Mouse (Mus musculus) c-Kit-positive CD71-positive TER-119-positive erythroid progenitor cells, embryonic 14.5 days (primary cell): ENCODE measurements at regions not wholly inside any gene's neighbourhood (a gene's known extent, or its start where the extent isn't known, plus 50 kb on each side); places are given as distances from the start of the nearest gene placed in this dataset.

ENCODE experiments used
- DNase-seq: peaks from one replicate; pipeline ENCODE4 v3.0.0-alpha.2; 2013; ENCODE audit warnings: low spot score

- DNase-seq, result no peak
Observed at GRCm38 (mm10) chr9:91135107-91135506, 227.1 kb upstream of the Zic4 start.

DNA sequence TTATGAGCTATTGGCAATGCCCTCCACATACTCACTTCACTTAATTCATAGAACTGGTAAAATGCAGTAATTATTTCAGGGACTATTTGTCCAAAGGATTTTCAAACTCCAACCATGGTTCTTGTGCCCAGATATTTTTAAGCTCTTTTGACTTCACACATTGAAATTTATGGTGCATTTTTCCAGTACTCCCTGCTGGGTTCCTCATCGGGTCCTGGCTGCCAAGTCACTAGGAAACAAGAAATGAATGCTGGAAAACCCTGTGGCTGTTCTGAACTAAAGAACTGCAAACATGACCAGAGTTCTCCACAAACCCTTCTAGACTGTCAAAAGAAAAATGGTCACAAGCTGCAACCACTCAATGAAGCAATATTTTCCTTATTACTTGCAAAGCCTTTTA lies 221.6 kb upstream of the Zic4 start:
- DNase-seq, result no peak

- DNase-seq, result no peak
Observed at GRCm38 (mm10) chr9:91151893-91152292, 210.3 kb upstream of the Zic4 start.

DNA sequence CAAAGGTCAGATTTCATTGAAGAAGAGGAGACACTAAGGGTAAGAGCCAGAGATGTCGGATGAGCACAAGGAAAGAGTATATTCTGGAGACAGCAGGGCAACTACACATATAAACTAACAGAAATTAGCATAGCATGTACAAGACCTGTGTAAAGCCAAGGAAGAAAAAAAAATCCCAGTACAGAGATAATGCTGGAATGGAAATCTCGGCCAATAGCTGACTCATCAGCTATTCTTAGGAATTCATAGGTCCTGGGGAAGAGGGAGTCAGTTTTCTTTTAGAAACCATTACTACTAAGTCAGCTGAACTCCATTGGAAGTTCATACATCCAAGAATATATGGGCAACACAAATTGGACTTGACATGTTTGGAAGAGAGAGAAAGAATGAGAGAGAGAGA lies 202.9 kb upstream of the Zic4 start:
- no peak for DNase-seq

- no peak for DNase-seq
Observed at GRCm38 (mm10) chr9:91167871-91168270, 194.3 kb upstream of the Zic4 start.

- DNase-seq, result no peak
Observed at GRCm38 (mm10) chr9:91193221-91193620, 169.0 kb upstream of the Zic4 start.

DNA sequence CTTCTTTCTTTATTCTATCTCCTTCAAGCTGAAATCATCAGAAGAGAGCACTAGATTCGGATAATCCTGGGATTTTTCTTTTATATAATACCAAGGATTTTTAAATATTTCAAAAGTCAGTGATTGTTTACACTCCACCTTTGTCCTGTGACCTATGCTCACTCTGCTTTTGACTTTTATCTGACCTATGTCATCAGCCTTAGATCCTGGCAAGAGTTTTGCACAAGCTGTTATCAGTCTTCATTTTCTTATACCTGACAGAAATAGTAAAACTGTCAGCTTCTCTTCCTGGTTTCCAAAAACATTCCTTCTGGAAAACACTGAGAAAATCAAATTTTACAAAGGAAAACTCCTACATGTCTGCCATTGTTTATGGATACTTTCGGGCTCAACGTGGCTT lies 168.3 kb upstream of the Zic4 start:
- no peak for DNase-seq

GRCm38 (mm10) chr9:91207281-91207680 lies 154.9 kb upstream of the Zic4 start:
- DNase-seq, result no peak

GRCm38 (mm10) chr9:91227673-91228440 lies 134.4 kb upstream of the Zic4 start:
- no peak for DNase-seq

DNA sequence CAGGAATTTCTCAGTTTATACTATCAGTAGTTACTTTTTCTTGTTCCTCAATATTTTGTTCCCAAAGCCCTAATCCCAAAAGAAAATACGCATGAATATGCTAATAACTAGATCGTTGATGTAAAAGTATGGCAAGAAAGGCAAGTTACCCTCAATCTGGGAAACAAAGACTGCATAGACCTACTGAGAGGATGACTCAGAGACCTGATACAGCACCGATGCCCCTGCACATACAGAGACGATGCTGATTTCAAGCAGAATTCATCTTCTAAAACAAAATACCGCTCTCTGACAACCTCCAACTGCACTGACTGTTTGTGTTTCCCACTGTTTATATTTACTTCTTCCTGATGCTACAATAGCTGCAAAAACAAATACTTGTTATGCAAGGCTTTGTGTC lies 133.7 kb upstream of the Zic4 start:
- DNase-seq, result no peak

DNA sequence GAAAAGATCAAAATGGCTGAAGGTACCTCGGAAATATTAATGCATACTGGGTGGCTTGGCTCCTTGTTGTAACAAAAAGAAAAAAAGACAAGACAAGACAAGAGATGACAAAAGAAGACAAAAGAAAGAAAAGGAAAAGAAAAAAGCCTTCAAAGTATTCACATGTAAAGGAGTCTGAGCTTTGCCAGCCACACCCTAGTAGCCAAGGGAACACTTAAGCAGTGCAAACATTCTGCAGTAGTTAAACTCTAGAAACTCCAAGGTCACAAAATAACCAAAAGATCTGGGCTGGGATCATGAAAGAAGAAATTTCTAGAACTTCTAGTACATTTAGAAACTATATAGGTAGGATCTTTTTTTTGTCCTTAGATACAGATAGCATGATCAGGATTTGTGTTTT lies 108.3 kb upstream of the Zic4 start:
- DNase-seq, result no peak

DNA sequence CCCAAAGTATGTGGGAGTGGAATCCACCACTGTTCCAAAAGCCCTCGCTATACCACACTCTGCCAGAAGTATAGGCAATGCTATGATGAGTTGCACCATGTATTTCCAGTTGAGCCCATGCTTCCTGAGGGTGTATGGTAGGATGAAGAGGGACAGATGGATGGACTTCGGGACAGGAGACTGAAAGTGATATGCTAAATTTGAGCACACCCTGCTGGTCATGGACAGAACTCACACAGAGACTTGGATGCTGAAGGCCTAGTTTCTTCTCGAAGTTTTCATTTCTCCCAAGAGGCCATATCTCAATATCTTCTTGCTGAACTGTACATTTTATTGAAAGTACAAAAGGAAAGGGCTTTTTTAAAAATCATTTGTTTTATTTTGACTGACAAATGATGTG lies 70.9 kb upstream of the Zic4 start:
- no peak for DNase-seq
